Mouse (Mus musculus) lung, adult 18-20 months (tissue): ENCODE results near the gene Jade1.
A peak's percentile ranks its signal among the peaks of the same experiment; 100 is the strongest.

ENCODE experiments used
- DNase-seq, 2 experiments: peaks; one replicate each; pipeline ENCODE4 v3.0.0; 2022; ENCODE audit warnings: mixed read lengths in 2 of 2

The Jade1 gene

DNA sequence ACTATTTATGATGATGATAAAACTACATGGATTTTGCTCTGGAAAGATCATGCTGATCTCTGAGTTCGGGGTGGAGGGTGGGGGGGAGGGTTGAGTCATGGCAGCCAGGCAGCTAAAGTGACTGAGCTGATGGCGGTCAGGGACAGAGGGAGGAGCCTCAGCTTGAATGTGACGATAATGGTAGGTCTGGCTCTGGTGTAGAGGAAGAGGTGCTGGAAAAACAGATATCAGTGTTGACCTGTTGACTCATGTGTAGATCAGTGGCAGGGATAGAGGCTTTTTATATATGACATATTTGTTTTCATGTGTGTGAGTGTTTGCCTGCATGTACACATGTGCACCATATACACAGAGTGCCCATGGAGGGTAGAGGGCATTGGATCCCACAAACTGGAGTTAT lies 3.9 kb upstream of the Jade1 start:
- DNase-seq, result no peak

DNA sequence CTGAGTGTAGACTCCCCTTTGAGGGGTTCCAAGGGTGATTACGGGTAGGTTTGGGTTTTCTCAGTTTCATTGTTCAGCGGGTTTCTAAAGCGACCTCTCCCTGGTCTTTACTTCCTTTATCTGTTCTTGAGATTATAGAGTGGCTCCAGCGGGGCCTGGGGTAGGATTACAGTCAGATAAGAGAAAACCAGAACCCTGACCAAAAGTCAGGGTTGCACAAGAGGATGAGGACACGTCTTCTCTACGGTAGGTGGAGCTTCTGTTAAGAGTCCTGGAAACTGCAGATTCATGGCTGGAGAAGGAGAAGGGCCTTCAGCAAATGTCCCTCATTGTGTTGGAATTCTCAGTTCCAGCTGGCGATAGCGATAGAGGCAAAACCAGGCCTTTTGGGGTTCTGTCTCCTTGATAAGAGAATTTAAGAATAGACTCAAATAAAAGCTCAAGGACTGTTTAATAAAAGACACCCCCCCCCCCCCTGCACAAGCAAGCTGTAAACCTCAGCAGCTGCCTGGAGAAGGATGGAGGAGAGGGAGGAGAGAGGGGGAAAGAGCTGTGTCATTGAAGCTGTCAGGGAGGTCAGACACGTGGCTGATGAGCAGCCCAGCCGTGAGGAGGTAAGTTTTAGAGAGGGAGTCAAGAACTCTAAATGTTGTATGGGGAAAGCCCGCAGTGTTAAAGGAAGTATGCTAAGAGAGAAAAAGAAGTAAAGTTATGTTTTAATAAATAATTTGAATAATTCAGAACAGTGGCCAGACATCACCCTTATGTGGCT lies 2.6 kb upstream of the Jade1 start:
- peak in 1 of 2 experiments; percentile 12 for DNase-seq

DNA sequence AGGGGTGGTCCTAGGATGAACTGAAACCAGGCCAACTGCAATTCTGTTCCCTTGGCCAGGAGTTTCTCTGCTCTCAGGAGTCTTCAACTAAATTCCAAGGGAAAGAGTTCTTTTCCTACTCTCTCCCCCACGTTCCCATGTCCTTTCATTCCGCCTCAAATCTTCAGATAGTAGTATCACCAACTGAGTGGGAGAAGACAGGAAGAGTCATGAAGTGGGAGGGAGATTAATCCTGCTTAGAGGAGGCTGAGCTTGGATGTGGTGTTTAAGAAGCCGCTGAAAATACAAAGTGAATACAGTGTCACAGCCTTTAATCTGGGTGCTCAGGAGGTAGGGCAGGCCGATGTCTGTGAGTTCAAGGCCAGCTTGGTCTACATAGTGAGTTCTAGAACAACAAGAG lies 1.9 kb upstream of the Jade1 start:
- DNase-seq, result no peak

DNA sequence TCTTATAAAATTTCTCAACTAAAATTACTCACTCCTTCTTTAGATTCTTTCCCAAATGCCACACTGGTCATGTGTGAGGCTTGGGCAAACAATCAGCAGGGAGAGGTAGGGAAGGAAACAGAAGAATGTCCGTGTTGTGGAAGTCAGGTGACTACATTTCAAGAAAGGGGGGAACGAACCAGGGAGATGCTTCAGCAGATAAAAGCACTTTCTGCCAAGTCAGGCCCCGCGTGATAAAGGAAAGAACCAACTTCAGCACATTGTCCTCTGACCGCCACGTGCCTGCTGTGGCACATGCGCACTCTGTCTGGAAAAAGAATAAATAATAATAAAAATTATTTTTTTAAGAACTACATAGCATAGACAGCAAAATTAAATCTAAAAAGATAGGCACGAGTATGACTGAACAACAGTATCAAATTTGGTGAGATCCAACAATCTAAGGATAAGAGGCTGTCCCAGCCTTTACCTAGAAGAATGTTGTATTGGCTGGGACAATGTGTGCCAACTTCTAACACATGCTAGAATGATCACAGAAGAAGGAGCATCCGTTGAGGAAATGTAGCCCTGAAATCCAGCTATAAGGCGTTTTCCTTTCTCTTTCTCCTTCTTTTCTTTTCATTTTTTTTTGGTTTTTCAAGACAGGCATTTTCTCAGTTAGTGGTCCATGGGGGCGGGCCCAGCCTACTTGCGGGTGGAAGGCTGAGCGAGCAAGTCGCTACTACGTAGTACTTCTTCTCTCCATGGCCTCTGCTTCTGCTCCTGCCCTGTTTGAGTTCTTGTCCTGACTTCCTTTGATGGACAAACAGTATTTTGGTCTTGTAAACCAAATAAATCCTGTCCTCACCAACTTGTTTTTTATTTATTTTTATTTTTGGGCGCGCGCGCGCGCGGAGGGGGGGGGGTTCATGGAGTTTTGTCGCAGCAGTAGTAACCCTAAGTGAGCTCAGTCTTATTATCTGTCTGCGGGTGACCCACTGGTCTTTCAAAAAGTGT lies 753 bp upstream of the Jade1 start:
- no peak for DNase-seq

DNA sequence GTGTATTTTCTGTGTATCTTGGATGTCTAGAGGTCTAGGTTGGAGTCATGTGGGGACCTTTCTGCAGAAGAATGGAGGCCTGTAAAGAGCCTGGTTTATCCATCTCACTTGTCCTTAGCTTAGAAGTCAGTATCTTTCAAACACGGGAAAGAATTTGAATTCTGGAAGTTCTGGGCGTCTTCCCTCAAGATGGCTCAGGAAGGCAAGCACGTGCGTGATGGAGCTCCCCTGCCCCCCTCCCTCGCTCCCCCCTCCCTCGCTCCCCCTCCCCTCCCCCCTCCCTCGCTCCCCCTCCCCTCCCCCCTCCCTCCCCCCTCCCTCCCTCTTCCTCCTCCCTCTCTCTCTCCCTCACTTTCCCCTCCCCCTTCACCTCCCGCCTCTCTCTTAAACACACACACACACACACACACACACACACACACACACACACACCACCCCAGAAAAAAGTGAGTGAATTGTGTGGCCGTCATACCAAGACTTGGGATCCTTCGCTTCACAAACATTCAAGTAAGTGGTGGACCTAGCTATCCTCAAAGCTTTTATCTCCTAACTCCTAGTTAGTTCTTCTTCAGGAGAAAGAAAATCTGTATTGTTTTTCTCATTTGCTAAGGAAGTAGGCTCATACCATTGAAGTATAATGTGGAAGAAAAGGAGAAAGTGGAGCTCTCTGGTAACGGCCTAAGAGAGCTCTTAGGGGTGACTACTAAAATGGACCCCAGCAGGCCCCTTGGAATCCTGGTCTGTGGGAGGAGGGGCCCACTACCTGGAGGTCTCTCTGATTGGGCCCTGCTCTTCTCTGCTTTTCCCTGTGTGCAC lies 1.1 kb downstream of the Jade1 start:
- DNase-seq, result no peak

DNA sequence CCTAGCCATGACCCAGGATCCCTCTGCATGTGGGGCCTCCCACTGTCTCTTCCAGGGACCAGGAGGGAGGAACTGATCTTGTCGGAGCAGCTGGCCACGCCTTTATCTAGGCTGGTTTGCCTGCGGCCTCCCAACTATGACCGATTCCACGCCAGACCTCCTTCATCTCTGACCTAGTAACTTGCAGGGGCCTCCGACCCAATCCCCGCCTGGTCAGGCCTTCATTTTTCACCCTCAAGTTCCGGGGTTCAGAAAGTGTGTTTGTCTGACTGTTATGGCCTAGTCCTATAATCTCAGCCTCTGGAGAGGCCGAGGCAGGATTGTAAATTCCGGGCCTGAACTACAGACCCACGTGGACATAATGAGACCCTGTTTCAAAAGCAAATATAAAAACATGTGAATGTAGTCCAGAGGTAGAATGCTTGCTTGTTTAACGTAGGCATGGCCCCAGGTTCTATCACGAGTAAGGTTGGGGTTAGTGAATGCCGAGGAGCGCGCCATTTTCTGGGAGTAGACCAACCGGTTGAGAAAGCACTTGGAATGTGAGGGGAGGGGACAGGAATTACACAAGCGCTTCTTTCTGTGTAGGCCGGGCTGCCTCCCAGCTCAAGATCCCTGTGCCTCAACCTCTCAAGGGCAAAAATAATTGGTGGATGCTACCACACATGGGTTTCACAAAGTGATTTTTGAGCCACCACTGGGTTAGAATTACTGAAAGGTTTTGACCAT lies 1.9 kb downstream of the Jade1 start:
- no peak for DNase-seq

DNA sequence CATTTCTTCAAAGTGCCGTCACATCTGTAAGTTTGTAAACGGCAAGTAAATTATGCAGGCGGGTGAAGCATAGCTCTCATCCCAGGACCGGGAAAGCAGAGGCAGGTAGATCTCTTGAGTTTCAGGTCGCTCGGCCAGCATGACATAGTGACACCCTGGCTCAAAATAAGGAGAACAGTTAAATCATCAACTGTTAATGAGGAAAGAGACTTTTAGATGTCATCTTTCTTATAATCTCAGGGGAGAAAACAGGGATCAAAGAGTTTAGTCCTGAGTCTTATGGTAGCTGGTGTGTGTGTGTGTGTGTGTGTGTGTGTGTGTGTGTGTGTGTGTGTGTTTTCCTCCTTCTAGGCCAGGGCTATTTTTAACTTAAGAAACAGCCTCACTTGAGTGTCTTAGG lies 5.0 kb downstream of the Jade1 start:
- DNase-seq, result no peak

DNA sequence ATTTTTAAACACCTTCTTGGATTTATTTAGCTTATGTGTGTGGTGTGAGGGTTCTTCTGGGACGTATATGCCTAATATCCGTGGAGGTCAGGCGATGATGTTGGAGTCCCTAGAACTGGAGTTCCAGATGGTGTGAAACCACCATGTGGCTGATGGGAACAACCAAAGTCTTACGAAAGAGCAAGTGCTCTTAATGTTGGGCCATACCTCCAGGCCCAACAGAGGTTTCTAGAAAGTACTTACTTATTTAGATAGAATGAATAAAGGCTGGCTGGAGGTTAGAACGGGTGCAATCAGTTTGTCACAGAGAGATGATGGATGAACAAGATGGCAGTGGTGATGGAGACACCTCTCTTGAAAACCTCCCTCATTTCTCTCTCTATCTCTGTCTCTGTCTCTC lies 6.3 kb downstream of the Jade1 start:
- DNase-seq, result no peak

DNA sequence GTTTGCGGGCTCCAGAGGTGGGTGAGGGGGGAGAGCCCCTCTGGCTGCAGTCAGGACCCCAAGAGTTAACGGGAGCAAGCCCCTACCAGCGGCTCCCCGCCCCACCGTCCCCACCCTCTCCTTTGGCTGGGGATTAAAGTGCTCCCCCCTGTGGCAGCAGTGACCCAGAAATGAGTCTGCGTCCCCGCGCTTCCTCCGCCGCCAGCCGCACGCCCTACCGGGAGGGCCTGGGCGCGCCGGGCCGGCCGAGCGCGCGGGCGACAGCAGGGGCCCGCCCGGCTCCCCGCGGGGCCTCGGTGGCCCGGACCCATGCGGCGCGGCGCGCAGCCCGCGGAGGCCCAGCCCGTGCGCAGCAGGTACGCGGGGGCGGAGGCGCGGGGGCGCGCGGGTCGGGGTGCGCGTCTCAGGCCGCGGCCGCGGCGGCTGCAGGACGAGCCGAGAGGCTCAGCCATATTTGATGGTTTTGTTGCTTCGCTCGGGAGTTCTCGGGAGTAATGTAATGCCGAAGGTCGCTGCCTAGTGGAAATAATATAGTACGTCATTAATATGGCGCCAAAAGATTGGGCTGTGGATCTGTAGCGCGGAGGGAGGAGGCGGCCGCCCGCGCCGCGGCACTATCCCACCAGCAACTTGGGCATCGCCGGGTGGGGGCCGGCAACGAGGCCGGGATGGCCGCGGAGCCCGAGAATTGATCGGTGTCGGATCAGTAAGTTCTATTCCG lies 7.8 kb downstream of the Jade1 start:
- peak; percentile 82 for DNase-seq

DNA sequence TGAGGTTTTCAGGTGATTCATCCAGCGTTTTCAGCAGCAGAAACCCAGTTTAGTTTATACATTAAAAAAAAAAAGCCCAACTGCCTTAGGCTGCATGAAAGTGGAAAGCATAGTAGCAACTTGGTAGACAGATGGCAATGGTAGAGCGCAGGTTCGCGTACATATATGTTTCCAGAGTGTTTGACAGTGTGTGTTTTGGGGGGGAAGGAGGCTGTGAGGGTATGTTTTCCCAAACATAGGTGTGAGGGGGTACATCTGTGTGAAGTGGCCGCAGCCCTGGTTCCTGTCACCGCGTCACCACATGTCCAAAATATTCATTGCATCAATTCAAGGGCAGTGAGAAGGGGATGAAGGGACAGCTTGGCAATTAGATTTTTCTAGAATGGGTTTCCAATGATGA lies 8.5 kb downstream of the Jade1 start:
- no peak for DNase-seq

DNA sequence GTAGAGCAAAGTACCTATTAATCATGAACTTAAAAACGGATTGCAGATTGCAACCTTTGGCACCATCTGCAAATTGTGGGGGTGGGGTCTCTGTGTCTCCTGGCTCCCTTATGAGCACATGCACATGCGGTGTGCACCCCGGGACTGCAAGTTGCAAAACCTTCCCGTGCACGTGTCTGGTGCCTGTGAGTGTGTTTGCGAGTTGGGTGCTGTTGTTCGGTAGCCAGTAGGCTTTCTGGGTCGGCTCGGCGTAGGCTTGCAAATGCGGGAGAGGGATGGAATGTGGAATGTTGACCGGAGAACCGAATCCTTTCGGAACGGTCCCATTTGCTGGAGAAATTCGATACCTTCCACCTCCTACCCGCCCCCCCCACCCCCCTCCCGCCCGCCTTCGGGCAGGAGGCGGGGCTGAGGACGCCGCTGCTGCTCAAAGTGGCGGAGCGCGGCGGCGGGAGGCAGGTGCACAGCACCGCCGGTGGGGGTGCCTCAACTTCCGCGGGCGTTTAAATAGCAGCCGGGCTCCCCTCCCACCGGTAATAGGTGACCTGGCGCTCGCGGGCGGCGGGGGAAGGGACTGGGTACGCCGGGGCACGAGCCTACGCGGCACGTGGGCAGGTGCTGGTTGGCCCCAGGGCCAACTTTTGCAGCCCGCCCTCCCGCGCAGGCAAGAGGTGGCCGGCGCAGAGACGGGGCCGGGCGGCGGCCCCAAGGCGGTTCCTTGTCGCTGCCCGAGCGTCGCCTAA lies 9.1 kb downstream of the Jade1 start:
- peak; percentile 84 to 89 for DNase-seq

DNA sequence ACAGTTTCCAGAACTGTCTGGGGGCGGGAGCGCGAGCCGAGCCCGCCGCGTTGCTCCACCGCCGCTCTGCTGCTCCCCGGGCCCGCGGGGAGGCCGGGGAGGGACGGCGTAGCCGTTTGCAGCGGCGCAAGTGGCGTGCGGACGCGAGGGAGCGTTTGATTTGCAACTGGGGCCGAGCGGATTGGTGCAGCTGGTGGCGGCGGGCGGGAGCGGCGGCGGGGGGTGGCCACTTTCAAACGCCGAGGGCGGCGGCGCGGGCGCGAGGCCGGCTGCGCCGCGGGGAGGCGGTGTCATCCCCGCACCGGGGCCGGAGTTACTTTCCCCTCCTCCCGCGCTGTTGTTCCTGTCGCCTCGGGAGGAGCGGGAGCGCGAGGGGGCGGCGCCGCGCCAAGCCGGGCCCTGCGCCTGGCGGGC lies 9.9 kb downstream of the Jade1 start:
- DNase-seq, result peak; percentile 84 to 86

DNA sequence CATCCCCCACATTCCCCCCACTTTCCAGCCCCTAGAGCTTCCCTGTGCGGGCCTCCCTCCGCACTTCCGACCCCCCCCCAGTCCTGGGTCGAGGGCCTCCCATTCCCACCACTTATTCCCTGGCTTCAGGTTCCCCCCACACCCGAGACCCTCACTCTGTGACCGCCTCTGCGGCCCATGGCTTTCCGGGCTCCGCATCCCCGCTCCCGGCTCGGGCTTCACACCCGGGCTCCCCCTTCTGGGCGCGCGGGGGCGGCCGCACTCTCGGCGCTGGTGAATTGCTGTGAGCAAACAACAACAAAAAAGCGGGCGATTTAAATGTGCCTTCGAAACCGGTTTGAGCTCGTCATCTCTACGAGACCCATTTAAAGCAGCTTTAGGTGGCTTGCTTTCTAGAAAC lies 10.4 kb downstream of the Jade1 start:
- DNase-seq, result peak; percentile 80 to 89

DNA sequence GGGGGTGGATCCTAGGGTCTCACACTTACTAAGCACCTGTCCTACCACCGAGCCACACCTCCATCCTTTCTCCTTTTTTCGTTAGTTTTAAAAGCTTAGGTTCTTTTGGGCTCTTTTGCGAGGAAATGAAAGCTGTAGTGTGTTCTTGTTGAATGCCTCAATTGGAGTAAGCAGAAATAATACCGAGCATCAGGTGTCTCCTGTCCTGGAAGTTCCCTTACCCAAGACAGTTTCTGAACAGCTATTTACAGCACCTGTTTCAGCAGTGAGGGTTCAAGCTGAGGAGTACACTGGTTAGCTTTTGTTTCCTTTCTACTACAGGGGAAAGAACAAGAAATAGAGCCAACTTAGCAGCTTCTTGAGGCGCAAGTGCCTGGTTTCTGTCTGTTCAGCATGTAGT lies 14.4 kb downstream of the Jade1 start:
- no peak for DNase-seq

DNA sequence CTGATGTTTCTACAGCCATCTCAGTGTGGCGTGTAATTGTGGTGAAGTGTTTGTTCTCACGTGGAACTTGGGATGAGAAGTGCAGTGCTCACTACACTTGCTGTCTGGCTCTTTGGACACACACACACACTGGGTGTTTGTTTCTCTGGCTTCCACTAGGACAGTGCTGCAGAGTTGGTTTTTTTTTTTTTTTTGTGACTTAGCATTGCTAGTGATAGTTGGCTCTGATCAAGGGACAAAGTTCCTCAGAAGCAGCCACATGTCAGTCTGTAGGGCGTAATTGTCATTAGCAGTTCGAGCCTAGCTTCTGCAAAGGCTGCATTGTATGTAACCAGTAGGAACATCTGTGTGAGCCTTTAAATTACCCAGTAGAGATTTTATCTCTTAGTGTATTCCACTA lies 16.6 kb downstream of the Jade1 start:
- no peak for DNase-seq

DNA sequence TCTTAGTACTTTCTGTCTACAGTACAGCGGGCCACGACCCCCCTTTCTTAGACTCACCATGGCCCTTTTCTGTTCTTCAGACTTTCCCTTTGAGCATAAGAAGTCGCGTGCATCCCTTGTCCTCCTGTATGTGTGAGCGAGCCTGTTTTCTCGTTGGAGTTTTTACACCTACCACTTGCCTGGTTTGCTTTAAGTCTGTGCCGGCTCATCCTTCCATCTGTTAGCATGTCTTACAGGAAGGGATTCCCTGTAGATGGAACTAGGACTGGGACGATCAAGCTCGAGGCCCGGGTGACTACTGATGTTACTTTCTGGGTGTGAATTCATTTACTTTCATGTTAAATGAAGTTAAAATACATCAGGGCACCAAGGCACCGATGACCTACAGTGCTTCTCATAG lies 17.4 kb downstream of the Jade1 start:
- DNase-seq, result no peak

DNA sequence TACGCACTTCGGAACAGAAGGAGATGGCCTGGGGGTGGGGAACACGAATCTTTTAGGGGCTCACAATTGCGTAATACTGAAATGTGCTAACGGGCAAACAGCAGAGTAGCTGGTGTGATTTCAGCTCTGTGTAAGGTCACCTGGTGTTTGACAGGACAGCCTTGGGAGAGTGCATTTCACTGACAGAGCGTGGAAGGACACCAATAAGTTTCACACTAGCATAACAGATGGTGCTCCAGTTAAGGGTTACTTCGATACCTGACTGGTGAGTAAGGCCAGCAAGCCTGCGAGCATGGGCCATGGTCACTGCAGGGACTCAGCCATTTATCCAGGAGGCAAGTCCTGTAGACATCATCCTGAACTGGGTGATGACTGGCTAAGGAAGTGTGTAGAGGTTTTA lies 18.7 kb downstream of the Jade1 start:
- DNase-seq, result no peak

DNA sequence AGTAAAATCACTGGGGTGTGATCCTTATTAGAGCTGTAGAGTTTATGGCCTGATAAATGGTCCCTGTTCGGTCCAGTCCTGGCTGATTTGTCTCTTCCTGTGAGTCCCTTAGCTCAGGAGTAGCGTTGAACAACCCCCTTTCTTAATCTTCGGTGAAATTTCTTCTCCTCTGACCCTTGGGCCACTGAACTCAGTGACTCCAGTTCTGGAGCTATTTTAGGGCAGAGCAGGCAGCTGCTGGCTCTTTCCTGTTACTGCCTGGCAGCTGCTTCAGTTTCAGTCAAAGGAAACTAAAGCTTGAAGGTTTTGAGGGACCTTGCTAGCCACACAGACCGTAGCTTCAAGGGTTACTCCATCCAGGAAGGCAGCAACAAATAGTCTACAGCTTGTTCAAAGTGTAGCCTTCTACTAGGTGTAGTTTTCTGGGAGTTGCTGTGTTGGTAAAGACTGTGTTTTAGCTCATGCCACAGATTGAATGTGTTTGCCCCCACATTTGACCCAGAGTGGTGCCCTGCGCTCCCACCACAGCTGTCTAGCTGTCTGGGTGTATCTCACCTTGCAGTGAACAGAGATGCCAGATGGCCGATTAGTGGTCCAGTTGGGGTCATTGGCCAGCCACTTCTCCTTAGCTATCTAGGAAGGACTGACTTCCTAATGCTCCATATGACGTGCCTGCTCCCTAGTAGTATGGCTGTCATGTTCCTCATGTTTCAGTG lies 19.3 kb downstream of the Jade1 start:
- DNase-seq, result no peak

DNA sequence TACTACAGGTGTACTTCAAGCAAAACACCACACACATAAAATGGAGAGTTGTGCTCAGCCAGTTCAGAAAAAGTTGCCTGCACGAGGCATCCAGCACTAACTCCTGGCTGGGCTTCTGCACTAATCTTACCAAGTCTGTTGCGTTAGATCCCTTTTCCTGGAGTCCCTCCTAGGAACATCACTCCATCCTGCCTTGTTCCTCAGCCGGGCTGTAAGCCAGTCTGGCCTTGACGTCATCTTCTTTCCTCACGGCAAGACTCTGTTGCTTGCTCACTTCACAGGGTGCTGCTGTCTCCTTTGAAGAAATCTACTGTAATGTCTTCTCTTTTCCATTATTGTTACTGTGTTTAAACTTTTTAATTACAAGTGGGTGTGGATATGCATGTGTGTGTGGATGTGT lies 20.4 kb downstream of the Jade1 start:
- DNase-seq, result no peak

DNA sequence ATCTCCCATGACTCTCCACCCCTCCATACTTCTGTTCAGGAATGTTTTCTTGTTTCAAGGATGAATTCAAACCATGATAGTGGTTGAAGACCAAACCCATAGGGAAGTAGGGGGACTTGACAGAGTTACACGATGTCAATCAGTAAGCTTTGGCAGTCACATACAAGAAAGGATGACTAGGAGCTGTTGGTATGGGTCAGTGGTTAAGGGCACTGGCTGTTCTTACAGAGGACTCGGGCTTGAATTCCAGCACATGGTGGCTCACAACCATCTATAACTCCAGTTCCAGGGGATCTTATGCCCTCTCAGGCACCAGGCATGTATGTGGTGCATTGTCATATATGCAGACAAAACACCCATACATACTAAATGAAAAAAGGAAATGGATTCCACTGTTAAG lies 21.7 kb downstream of the Jade1 start:
- DNase-seq, result no peak
